Mouse (Mus musculus) bone marrow macrophage, adult 2 months (primary cell): ENCODE results near the gene Gm10959.

Source experiments
- CTCF ChIP-seq: IDR thresholded peaks from 2 replicates; pipeline ENCODE4 v1.5.1; 2012; ENCODE audit warnings: low read depth, mild to moderate bottlenecking, low read length, moderate library complexity
- POLR2A ChIP-seq: IDR thresholded peaks from 2 replicates; pipeline ENCODE4 v1.6.1; 2012; ENCODE audit warnings: mild to moderate bottlenecking, low read depth, low read length, borderline replicate concordance

DNA sequence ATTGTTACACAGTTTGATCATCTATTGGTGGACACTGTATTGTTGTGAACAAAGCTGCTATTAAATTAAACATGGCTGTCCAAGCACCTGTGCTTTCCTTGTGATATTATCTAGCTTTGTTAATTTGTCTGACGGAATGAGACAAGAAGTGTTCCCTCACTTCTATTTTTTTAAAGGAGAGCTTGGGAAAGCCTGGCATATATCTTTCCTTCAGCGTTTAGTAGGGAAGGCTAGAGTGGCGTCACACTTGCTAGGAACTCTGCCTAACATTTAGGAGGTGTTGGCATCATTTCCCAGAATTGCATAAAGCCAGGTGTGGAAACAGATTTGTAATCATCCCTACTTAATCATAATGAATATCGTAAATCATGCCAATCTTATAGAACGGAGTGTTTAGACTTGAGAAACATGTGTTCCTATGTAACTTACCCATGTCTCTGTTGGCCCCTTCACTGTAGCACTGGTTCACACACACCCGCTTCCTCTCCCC is 2.9 kb downstream of the Gm10959 start:
- no peak for TF ChIP-seq CTCF
- TF ChIP-seq POLR2A = no peak
